Comparison of ENCODE assay signal across 9 mouse cellular contexts in the genomic region with DNA sequence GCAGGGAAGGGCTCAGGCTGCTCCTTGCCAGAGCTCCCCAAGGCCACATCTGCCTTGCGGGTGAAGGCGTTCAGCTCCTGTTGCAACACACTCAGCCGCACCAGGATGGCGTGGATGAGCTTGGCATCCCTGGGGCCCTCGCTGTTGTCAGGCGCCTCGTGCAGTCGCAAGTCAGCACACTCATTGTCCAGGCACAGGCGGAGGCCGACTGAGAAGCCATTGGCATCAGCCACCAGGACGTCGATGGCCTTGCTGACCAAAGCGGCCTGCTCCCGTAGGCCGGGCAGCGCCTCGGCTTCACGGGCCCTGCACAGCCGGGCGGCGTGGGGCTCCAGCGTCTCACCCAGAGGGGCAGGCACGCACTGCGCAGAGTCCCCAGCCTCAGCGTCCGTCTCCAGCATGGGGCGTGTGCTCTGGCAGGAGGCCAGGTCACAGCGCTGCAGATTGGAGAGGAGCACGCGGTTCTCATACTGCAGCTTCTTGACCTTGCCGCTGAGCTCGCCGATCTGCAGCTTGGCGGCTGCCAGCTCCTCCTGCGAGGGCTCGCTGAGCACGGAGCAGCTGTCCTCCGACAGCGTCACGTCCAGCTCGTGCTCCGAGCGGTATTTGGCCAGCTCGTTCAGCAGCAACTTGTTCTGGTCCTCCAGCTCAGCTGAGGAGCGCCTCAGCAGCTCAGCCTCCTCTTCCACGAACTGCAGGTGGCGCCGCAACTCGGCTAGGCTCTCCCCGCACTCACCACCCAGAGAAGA. TPM values are rescaled to one million over a fixed set of nuclear protein-coding genes. Genes with fewer than 3 reads are reported as not detected.
DNase-seq lines count a peak whose midpoint lies in the region; ATAC-seq and TF ChIP-seq lines count a peak whose summit lies in the region.
"Had no signal": no experiment of that assay in that cellular context is flagged by ENCODE, and none has a peak within 500 bp of the region (broad histone marks: within the 10 kb centered on the region; RNA-seq: fewer than 3 reads in every experiment).

No protein-coding gene starts in this region.

- ATAC-seq in hindbrain, embryonic 12.5 days (ENCODE audit: low FRiP score) = peak; percentile 52; the same call in 1 of the 2 replicates
- ATAC-seq in hindbrain, embryonic 11.5 days (ENCODE audit: low FRiP score) = no peak

- no peak for TF ChIP-seq POLR2A in MEL (IDR thresholded peaks at IDR 0.05; ENCODE audit: control insufficient read depth in 1 of 2, insufficient read depth in 1 of 2, low read depth in 1 of 2, low read length in 2 of 2, poor library complexity in 1 of 2)

- no peak overlapping the region for H3K4me2 ChIP-seq in hindbrain, embryonic 12.5 days (replicated peaks)
- no peak overlapping the region for H3K4me2 ChIP-seq in hindbrain, embryonic 11.5 days (replicated peaks; ENCODE audit: low read depth, low read length)

- 88% methylated on average over 47 of the region's 50 CpGs for WGBS in hindbrain, embryonic 12.5 days
- 88% methylated on average over 50 of the region's 50 CpGs for WGBS in hindbrain, embryonic 11.5 days

- H3K4me1 ChIP-seq in hindbrain, embryonic 12.5 days = no peaks in the 10 kb centered on the region
- H3K4me1 ChIP-seq in hindbrain, embryonic 11.5 days (replicated peaks; ENCODE audit: control insufficient read depth, insufficient read depth, low read length) = no peaks in the 10 kb centered on the region
- no peaks in the 10 kb centered on the region for H3K4me1 ChIP-seq in MEL (ENCODE audit: control insufficient read depth in 1 of 2, insufficient read depth in 2 of 2, low read length in 2 of 2)

- H3K9me3 ChIP-seq in hindbrain, embryonic 12.5 days (replicated peaks) = peaks cover 5% of the 10 kb centered on the region; the same call in 1 of the 2 replicates
- H3K9me3 ChIP-seq in hindbrain, embryonic 11.5 days (ENCODE audit: control insufficient read depth, low read length) = no peaks in the 10 kb centered on the region
- no peaks in the 10 kb centered on the region for H3K9me3 ChIP-seq in MEL (replicated peaks; ENCODE audit: insufficient read depth, low read length)

- H3K27me3 ChIP-seq in hindbrain, embryonic 12.5 days = no peaks in the 10 kb centered on the region
- no peaks in the 10 kb centered on the region for H3K27me3 ChIP-seq in hindbrain, embryonic 11.5 days (ENCODE audit: control insufficient read depth, insufficient read depth, low read length)
- H3K27me3 ChIP-seq in MEL (ENCODE audit: control insufficient read depth in 1 of 2, insufficient read depth in 2 of 2, low read length in 2 of 2) = 0 out of 4 replicates have a peak, but pooled peaks cover 0 to 2% of the 10 kb centered on the region in 2 experiments

- no peak overlapping the region for H3K4me3 ChIP-seq in hindbrain, embryonic 12.5 days
- H3K4me3 ChIP-seq in hindbrain, embryonic 11.5 days (ENCODE audit: low read depth, low read length) = no peak overlapping the region
- H3K4me3 ChIP-seq in MEL (ENCODE audit: control insufficient read depth in 1 of 2, insufficient read depth in 1 of 2, low read depth in 2 of 2, low read length in 2 of 2) = peak overlapping the region in 1 of 2 experiments; percentile 25; a peak in 1 of 4 replicates

- peaks cover 78% of the 10 kb centered on the region for H3K36me3 ChIP-seq in hindbrain, embryonic 12.5 days
- H3K36me3 ChIP-seq in hindbrain, embryonic 11.5 days (ENCODE audit: control insufficient read depth, insufficient read depth, low read length) = peaks cover 16% of the 10 kb centered on the region; the same call in 1 of the 2 replicates
- no peaks in the 10 kb centered on the region for H3K36me3 ChIP-seq in MEL (ENCODE audit: control insufficient read depth in 1 of 2, insufficient read depth in 2 of 2, low read length in 2 of 2)

- H3K79me2 ChIP-seq in MEL (ENCODE audit: control insufficient read depth, insufficient read depth, low read length, poor library complexity) = no peaks in the 10 kb centered on the region

- no peak overlapping the region for H3K27ac ChIP-seq in hindbrain, embryonic 12.5 days
- no peak overlapping the region for H3K27ac ChIP-seq in hindbrain, embryonic 11.5 days (ENCODE audit: low read depth, low read length)
- H3K27ac ChIP-seq in MEL (ENCODE audit: control insufficient read depth, low read depth, low read length) = no peak overlapping the region

- TF ChIP-seq RAD21 in MEL (IDR thresholded peaks at IDR 0.05; ENCODE audit: low read depth, low read length) = no peak; the same call in 1 of the 2 replicates

- DNase-seq in hindbrain, embryonic 11.5 days (ENCODE audit: low spot score) = no peak
- peak; percentile 72 for DNase-seq in MEL (ENCODE audit: low read depth, low spot score)
- DNase-seq in cerebellum, postnatal 10 days = peak; percentile 79 to 83
- peak; percentile 53 for DNase-seq in lung, postnatal 14 days
- DNase-seq in Muller cell, postnatal 12 days (ENCODE audit: inconsistent ontology term) = no peak
- no peak for DNase-seq in retina, embryonic 14.5 days (ENCODE audit: low spot score)
- no peak for DNase-seq in embryo, embryonic 11 days

- peak in 2 of 3 experiments; percentile 43 to 62; a peak in 4 of 6 replicates for TF ChIP-seq CTCF in MEL (IDR thresholded peaks at IDR 0.05 in 2 of 3, conservative IDR thresholded peaks at IDR 0.05 in 1 of 3; ENCODE audit: control insufficient read depth in 1 of 3, insufficient read depth in 1 of 3, low read depth in 2 of 3, low read length in 3 of 3, poor library complexity in 1 of 3, severe bottlenecking in 1 of 3)

- H3K9ac ChIP-seq in hindbrain, embryonic 12.5 days = no peak overlapping the region
- H3K9ac ChIP-seq in hindbrain, embryonic 11.5 days (ENCODE audit: low read depth, low read length) = no peak overlapping the region
- peak overlapping the region; percentile 39 for H3K9ac ChIP-seq in MEL (ENCODE audit: control insufficient read depth, low read depth, low read length, poor library complexity, severe bottlenecking)

- no peak for TF ChIP-seq EP300 in MEL (IDR thresholded peaks at IDR 0.05; ENCODE audit: low read depth in 1 of 2, low read length in 2 of 2)

TF ChIP-seq in MEL, 35 proteins besides CTCF, POLR2A, EP300 and RAD21 (continues in another document):
- TF ChIP-seq MAX (IDR thresholded peaks at IDR 0.05; ENCODE audit: low read length) (no peak), TAL1 (IDR thresholded peaks at IDR 0.05; ENCODE audit: low read length) (no peak), KAT2A (conservative IDR thresholded peaks at IDR 0.05; ENCODE audit: low read depth, low read length) (no peak), ETS1 (IDR thresholded peaks at IDR 0.05; ENCODE audit: low read depth, low read length) (no peak), SMC3 (IDR thresholded peaks at IDR 0.05; ENCODE audit: low read depth, low read length) (peak; percentile 22; the same call in 1 of the 2 replicates), GATA1 (IDR thresholded peaks at IDR 0.05; ENCODE audit: low read depth, low read length) (no peak), ZC3H11A (IDR thresholded peaks at IDR 0.05; ENCODE audit: low read depth, low read length) (no peak), MEF2A (IDR thresholded peaks at IDR 0.05; ENCODE audit: extremely low read depth, insufficient replicate concordance, low read depth, low read length, poor library complexity, severe bottlenecking) (no peak), RCOR1 (IDR thresholded peaks at IDR 0.05; ENCODE audit: low read depth, low read length) (no peak), UBTF (IDR thresholded peaks at IDR 0.05; ENCODE audit: borderline replicate concordance, insufficient read depth, low read depth, low read length) (no peak), NRF1 (IDR thresholded peaks at IDR 0.05; ENCODE audit: insufficient read depth, low read depth, low read length, poor library complexity, severe bottlenecking) (no peak), ZMIZ1 (IDR thresholded peaks at IDR 0.05; ENCODE audit: low read depth, low read length) (no peak), BHLHE40 (IDR thresholded peaks at IDR 0.05; ENCODE audit: borderline replicate concordance, low read depth, low read length) (no peak), TCF12 (IDR thresholded peaks at IDR 0.05; ENCODE audit: low read depth, low read length) (no peak), USF2 (IDR thresholded peaks at IDR 0.05; ENCODE audit: borderline replicate concordance in 1 of 2, insufficient read depth in 1 of 2, low read depth in 1 of 2, low read length in 2 of 2) (no peak), MAZ (IDR thresholded peaks at IDR 0.05; ENCODE audit: low read depth, low read length) (no peak), POLR2AphosphoS2 (IDR thresholded peaks at IDR 0.05; ENCODE audit: low read length) (no peak), SIN3A (IDR thresholded peaks at IDR 0.05; ENCODE audit: low read length) (no peak), MXI1 (IDR thresholded peaks at IDR 0.05; ENCODE audit: low read depth, low read length) (peak; percentile 61; the same call in 1 of the 2 replicates), CHD1 (IDR thresholded peaks at IDR 0.05; ENCODE audit: low read depth, low read length) (no peak), USF1 (IDR thresholded peaks at IDR 0.05; ENCODE audit: low read depth, low read length) (no peak)

RNA-seq across cellular contexts. Expression of a gene that starts 33.1 kb away (rescaled TPM):
- polyA plus RNA-seq in hindbrain, embryonic 12.5 days (2016; fragmentation: Nextera tagmentation; extraction: Ambion mirVana) = 35.1 and 36.5 TPM in 2 replicates
- 42.1 and 44.7 TPM in 2 replicates for polyA plus RNA-seq in hindbrain, embryonic 11.5 days (2014; fragmentation: Nextera tagmentation; extraction: Ambion mirVana)
- 27.1 and 29.3 TPM in 2 replicates for total RNA-seq in MEL (2012; rRNA removed)
- 10 to 100 TPM in 1 of 2 experiments, not detected in 1; 33.2 TPM for polyA plus RNA-seq in MEL (2012; ENCODE audit: insufficient read depth in 1 of 2, insufficient read length in 2 of 2, low read depth in 1 of 2, low replicate concordance in 2 of 2, missing spikeins in 1 of 2)

RNA-seq across cellular contexts. Expression of a gene that starts 39.0 kb away (rescaled TPM):
- polyA plus RNA-seq in hindbrain, embryonic 12.5 days (2016; fragmentation: Nextera tagmentation; extraction: Ambion mirVana) = 7.7 and 8.6 TPM in 2 replicates
- 7.2 and 9.8 TPM in 2 replicates for polyA plus RNA-seq in hindbrain, embryonic 11.5 days (2014; fragmentation: Nextera tagmentation; extraction: Ambion mirVana)
- total RNA-seq in MEL (2012; rRNA removed) = 0.20 and 0.50 TPM in 2 replicates
- polyA plus RNA-seq in MEL (2012; ENCODE audit: insufficient read depth in 1 of 2, insufficient read length in 2 of 2, low read depth in 1 of 2, low replicate concordance in 2 of 2, missing spikeins in 1 of 2) = 1 to 10 TPM in 1 of 2 experiments, not detected in 1; 2.0 TPM

RNA-seq across cellular contexts. Expression of a gene that starts 46.8 kb away (rescaled TPM):
- polyA plus RNA-seq in hindbrain, embryonic 12.5 days (2016; fragmentation: Nextera tagmentation; extraction: Ambion mirVana) = not detected in 2 replicates
- not detected in 2 replicates for polyA plus RNA-seq in hindbrain, embryonic 11.5 days (2014; fragmentation: Nextera tagmentation; extraction: Ambion mirVana)
- not detected in 2 replicates for total RNA-seq in MEL (2012; rRNA removed)
- not detected for polyA plus RNA-seq in MEL (2012; ENCODE audit: insufficient read depth in 1 of 2, insufficient read length in 2 of 2, low read depth in 1 of 2, low replicate concordance in 2 of 2, missing spikeins in 1 of 2)
- total RNA-seq: layer of hippocampus, postnatal 10 days had no signal

RNA-seq across cellular contexts. Expression of a gene that starts 48.2 kb away (rescaled TPM):
- polyA plus RNA-seq in hindbrain, embryonic 12.5 days (2016; fragmentation: Nextera tagmentation; extraction: Ambion mirVana) = 55.6 and 58.7 TPM in 2 replicates
- 48.2 and 50.2 TPM in 2 replicates for polyA plus RNA-seq in hindbrain, embryonic 11.5 days (2014; fragmentation: Nextera tagmentation; extraction: Ambion mirVana)
- total RNA-seq in MEL (2012; rRNA removed) = 19.0 and 20.1 TPM in 2 replicates
- polyA plus RNA-seq in MEL (2012; ENCODE audit: insufficient read depth in 1 of 2, insufficient read length in 2 of 2, low read depth in 1 of 2, low replicate concordance in 2 of 2, missing spikeins in 1 of 2) = 10 to 100 TPM in 1 of 2 experiments, not detected in 1; 39.6 TPM

Comparison
In these comparisons a context has a peak if more than half of its experiments do, and no peak if none do; other contexts are left out.
1. DNase-seq: peak in MEL (single experiment), cerebellum, postnatal 10 days (2 of 2) and lung, postnatal 14 days (single experiment); none in hindbrain, embryonic 11.5 days (single experiment), Muller cell, postnatal 12 days (single experiment), retina, embryonic 14.5 days (single experiment) and embryo, embryonic 11 days (single experiment).